Mouse (Mus musculus): ENCODE measurements at regions not wholly inside any gene's neighbourhood (a gene's known extent, or its start where the extent isn't known, plus 50 kb on each side); places are given as distances from the start of the nearest gene placed in this dataset.

GRCm38 (mm10) chr4:84079516-84079915, 554.2 kb downstream of the Ccdc171 start:
- no peak overlapping the region for H3K4me3 ChIP-seq (ENCODE audit: low read depth, low read length)
- H3K27me3 ChIP-seq (ENCODE audit: control insufficient read depth, insufficient read depth, low read length): no peaks in the 10 kb centered on the region
- H3K36me3 ChIP-seq (ENCODE audit: control insufficient read depth, insufficient read depth, low read length): no peaks in the 10 kb centered on the region
- H3K27ac ChIP-seq (ENCODE audit: insufficient read depth, low read depth, low read length): no peak overlapping the region
- TF ChIP-seq CTCF (IDR thresholded peaks at IDR 0.05; ENCODE audit: extremely low read depth, insufficient read length, insufficient replicate concordance, low read depth, low read length) (no peak), POLR2A (IDR thresholded peaks at IDR 0.05; ENCODE audit: low read depth, low read length) (no peak)
- H3K4me1 ChIP-seq (ENCODE audit: control insufficient read depth, insufficient read depth, insufficient read length, low read length): no peaks in the 10 kb centered on the region
- 71% methylated on average over 2 of the region's 2 CpGs for WGBS

GRCm38 (mm10) chr4:84081518-84081917, 556.2 kb downstream of the Ccdc171 start:
- H3K27ac ChIP-seq (ENCODE audit: insufficient read depth, low read depth, low read length): no peak overlapping the region
- WGBS: 60% methylated on average over 7 of the region's 7 CpGs
- no peaks in the 10 kb centered on the region for H3K27me3 ChIP-seq (ENCODE audit: control insufficient read depth, insufficient read depth, low read length)
- H3K4me1 ChIP-seq (ENCODE audit: control insufficient read depth, insufficient read depth, insufficient read length, low read length): no peaks in the 10 kb centered on the region
- no peak overlapping the region for H3K4me3 ChIP-seq (ENCODE audit: low read depth, low read length)
- no peaks in the 10 kb centered on the region for H3K36me3 ChIP-seq (ENCODE audit: control insufficient read depth, insufficient read depth, low read length)
- no peak for TF ChIP-seq POLR2A (IDR thresholded peaks at IDR 0.05; ENCODE audit: low read depth, low read length)
- TF ChIP-seq CTCF (IDR thresholded peaks at IDR 0.05; ENCODE audit: extremely low read depth, insufficient read length, insufficient replicate concordance, low read depth, low read length): no peak

- H3K36me3 ChIP-seq (ENCODE audit: control insufficient read depth, insufficient read depth, low read length): no peaks in the 10 kb centered on the region
- no peaks in the 10 kb centered on the region for H3K4me1 ChIP-seq (ENCODE audit: control insufficient read depth, insufficient read depth, insufficient read length, low read length)
- peak overlapping the region; percentile 30 for H3K4me3 ChIP-seq (ENCODE audit: low read depth, low read length)
- H3K27me3 ChIP-seq (ENCODE audit: control insufficient read depth, insufficient read depth, low read length): no peaks in the 10 kb centered on the region
- no peak for TF ChIP-seq CTCF (IDR thresholded peaks at IDR 0.05; ENCODE audit: extremely low read depth, insufficient read length, insufficient replicate concordance, low read depth, low read length)
- TF ChIP-seq POLR2A (IDR thresholded peaks at IDR 0.05; ENCODE audit: low read depth, low read length): no peak
- 70% methylated on average over 12 of the region's 12 CpGs for WGBS
- peak overlapping the region; percentile 16; the same call in 1 of the 2 replicates for H3K27ac ChIP-seq (ENCODE audit: insufficient read depth, low read depth, low read length)
These were observed 562.8 kb downstream of the Ccdc171 start for GRCm38 (mm10) chr4:84088166-84088565.

GRCm38 (mm10) chr4:84092509-84092908, 567.2 kb downstream of the Ccdc171 start:
- no peak for TF ChIP-seq POLR2A (IDR thresholded peaks at IDR 0.05; ENCODE audit: low read depth, low read length)
- TF ChIP-seq CTCF (IDR thresholded peaks at IDR 0.05; ENCODE audit: extremely low read depth, insufficient read length, insufficient replicate concordance, low read depth, low read length): no peak
- WGBS: 74% methylated on average over 9 of the region's 9 CpGs

GRCm38 (mm10) chr4:84095237-84095636, 569.9 kb downstream of the Ccdc171 start:
- TF ChIP-seq CTCF (IDR thresholded peaks at IDR 0.05; ENCODE audit: extremely low read depth, insufficient read length, insufficient replicate concordance, low read depth, low read length): no peak
- TF ChIP-seq POLR2A (IDR thresholded peaks at IDR 0.05; ENCODE audit: low read depth, low read length): no peak
- Histone ChIP-seq H3K4me3 (ENCODE audit: low read depth, low read length) (no peak overlapping the region), H3K4me1 (ENCODE audit: control insufficient read depth, insufficient read depth, insufficient read length, low read length) (no peaks in the 10 kb centered on the region), H3K36me3 (ENCODE audit: control insufficient read depth, insufficient read depth, low read length) (no peaks in the 10 kb centered on the region), H3K27ac (ENCODE audit: insufficient read depth, low read depth, low read length) (no peak overlapping the region), H3K27me3 (ENCODE audit: control insufficient read depth, insufficient read depth, low read length) (no peaks in the 10 kb centered on the region)
- 72% methylated on average over 3 of the region's 3 CpGs for WGBS

More at GRCm38 (mm10) chr4:84092509-84092908, 567.2 kb downstream of the Ccdc171 start:
- no peaks in the 10 kb centered on the region for H3K36me3 ChIP-seq (ENCODE audit: control insufficient read depth, insufficient read depth, low read length)
- no peaks in the 10 kb centered on the region for H3K4me1 ChIP-seq (ENCODE audit: control insufficient read depth, insufficient read depth, insufficient read length, low read length)
- no peak overlapping the region for H3K27ac ChIP-seq (ENCODE audit: insufficient read depth, low read depth, low read length)
- H3K4me3 ChIP-seq (ENCODE audit: low read depth, low read length): no peak overlapping the region
- no peaks in the 10 kb centered on the region for H3K27me3 ChIP-seq (ENCODE audit: control insufficient read depth, insufficient read depth, low read length)

GRCm38 (mm10) chr4:84096081-84096480, 570.7 kb downstream of the Ccdc171 start:
- WGBS: 91% methylated on average over 4 of the region's 4 CpGs

GRCm38 (mm10) chr4:84099071-84099470, 573.7 kb downstream of the Ccdc171 start:
- Histone ChIP-seq H3K27ac (ENCODE audit: insufficient read depth, low read depth, low read length) (no peak overlapping the region), H3K4me3 (ENCODE audit: low read depth, low read length) (no peak overlapping the region), H3K36me3 (ENCODE audit: control insufficient read depth, insufficient read depth, low read length) (no peaks in the 10 kb centered on the region), H3K4me1 (ENCODE audit: control insufficient read depth, insufficient read depth, insufficient read length, low read length) (no peaks in the 10 kb centered on the region), H3K27me3 (ENCODE audit: control insufficient read depth, insufficient read depth, low read length) (no peaks in the 10 kb centered on the region)
- 86% methylated on average over 8 of the region's 8 CpGs for WGBS
- no peak for TF ChIP-seq POLR2A (IDR thresholded peaks at IDR 0.05; ENCODE audit: low read depth, low read length)
- no peak for TF ChIP-seq CTCF (IDR thresholded peaks at IDR 0.05; ENCODE audit: extremely low read depth, insufficient read length, insufficient replicate concordance, low read depth, low read length)

More at GRCm38 (mm10) chr4:84096081-84096480, 570.7 kb downstream of the Ccdc171 start:
- no peaks in the 10 kb centered on the region for H3K4me1 ChIP-seq (ENCODE audit: control insufficient read depth, insufficient read depth, insufficient read length, low read length)
- H3K27me3 ChIP-seq (ENCODE audit: control insufficient read depth, insufficient read depth, low read length): no peaks in the 10 kb centered on the region
- no peaks in the 10 kb centered on the region for H3K36me3 ChIP-seq (ENCODE audit: control insufficient read depth, insufficient read depth, low read length)
- H3K27ac ChIP-seq (ENCODE audit: insufficient read depth, low read depth, low read length): no peak overlapping the region
- no peak overlapping the region for H3K4me3 ChIP-seq (ENCODE audit: low read depth, low read length)
- TF ChIP-seq CTCF (IDR thresholded peaks at IDR 0.05; ENCODE audit: extremely low read depth, insufficient read length, insufficient replicate concordance, low read depth, low read length) (no peak), POLR2A (IDR thresholded peaks at IDR 0.05; ENCODE audit: low read depth, low read length) (no peak)

Measured in small intestine, adult 2 months (tissue).